Mouse (Mus musculus): ENCODE results near the gene A3galt2. TPM values are rescaled to one million over a fixed set of nuclear protein-coding genes. Genes with fewer than 3 reads are reported as not detected.

Gene A3galt2
- polyA plus RNA-seq, 1 experiment from 2014 or later, result 0.17 TPM

GRCm38 (mm10) chr4:128770698-128771097 is 15.5 kb downstream of the A3galt2 start:
- no peak overlapping the region for H3K4me3 ChIP-seq (ENCODE audit: low read depth, low read length)
- H3K9me3 ChIP-seq (ENCODE audit: low read depth, low read length), result no peaks in the 10 kb centered on the region
- no peaks in the 10 kb centered on the region for H3K27me3 ChIP-seq (ENCODE audit: insufficient read depth, low read length)
- DNase-seq (peak; percentile 39), ATAC-seq (ENCODE audit: insufficient read depth) (peak; percentile 58; the same call in 1 of the 2 replicates)
- no peak overlapping the region for H3K27ac ChIP-seq (ENCODE audit: low read depth)
- no peak overlapping the region for H3K9ac ChIP-seq
- WGBS, result 65% methylated on average over 5 of the region's 5 CpGs
- no peak for TF ChIP-seq CTCF (IDR thresholded peaks at IDR 0.05; ENCODE audit: low read depth)
- H3K4me2 ChIP-seq, result no peak overlapping the region
- peaks cover 39% of the 10 kb centered on the region for H3K36me3 ChIP-seq (ENCODE audit: insufficient read depth)
- H3K4me1 ChIP-seq (ENCODE audit: insufficient read depth), result no peaks in the 10 kb centered on the region

GRCm38 (mm10) chr4:128773820-128774219 is 18.7 kb downstream of the A3galt2 start:
- peaks cover 71% of the 10 kb centered on the region for H3K36me3 ChIP-seq (ENCODE audit: insufficient read depth)
- no peak overlapping the region for H3K9ac ChIP-seq
- H3K9me3 ChIP-seq (ENCODE audit: low read depth, low read length), result no peaks in the 10 kb centered on the region
- TF ChIP-seq CTCF (IDR thresholded peaks at IDR 0.05; ENCODE audit: low read depth), result no peak
- H3K4me2 ChIP-seq, result no peak overlapping the region
- no peaks in the 10 kb centered on the region for H3K4me1 ChIP-seq (ENCODE audit: insufficient read depth)
- no peak overlapping the region for H3K27ac ChIP-seq (ENCODE audit: low read depth)
- 78% methylated on average over 11 of the region's 11 CpGs for WGBS
- H3K4me3 ChIP-seq (ENCODE audit: low read depth, low read length), result no peak overlapping the region
- H3K27me3 ChIP-seq (ENCODE audit: insufficient read depth, low read length), result no peaks in the 10 kb centered on the region
- ATAC-seq (ENCODE audit: insufficient read depth) (no peak), DNase-seq (no peak)

- Histone ChIP-seq H3K4me3 (ENCODE audit: low read depth, low read length) (no peak overlapping the region), H3K27me3 (ENCODE audit: insufficient read depth, low read length) (no peaks in the 10 kb centered on the region), H3K9ac (no peak overlapping the region), H3K4me1 (ENCODE audit: insufficient read depth) (no peaks in the 10 kb centered on the region), H3K27ac (ENCODE audit: low read depth) (no peak overlapping the region), H3K9me3 (ENCODE audit: low read depth, low read length) (no peaks in the 10 kb centered on the region), H3K36me3 (ENCODE audit: insufficient read depth) (peaks cover 77% of the 10 kb centered on the region), H3K4me2 (no peak overlapping the region)
- TF ChIP-seq CTCF (IDR thresholded peaks at IDR 0.05; ENCODE audit: low read depth), result peak; percentile 78
- WGBS, result 84% methylated on average over 9 of the region's 9 CpGs
- ATAC-seq (ENCODE audit: insufficient read depth) (no peak), DNase-seq (peak; percentile 75)
Measured at GRCm38 (mm10) chr4:128774467-128774866, 19.3 kb downstream of the A3galt2 start.

- DNase-seq (peak; percentile 87), ATAC-seq (ENCODE audit: insufficient read depth) (peak; percentile 52)
- H3K4me1 ChIP-seq (ENCODE audit: insufficient read depth), result no peaks in the 10 kb centered on the region
- H3K36me3 ChIP-seq (ENCODE audit: insufficient read depth), result peaks cover 99% of the 10 kb centered on the region
- H3K27me3 ChIP-seq (ENCODE audit: insufficient read depth, low read length), result no peaks in the 10 kb centered on the region
- no peaks in the 10 kb centered on the region for H3K9me3 ChIP-seq (ENCODE audit: low read depth, low read length)
- no peak overlapping the region for H3K27ac ChIP-seq (ENCODE audit: low read depth)
- no peak overlapping the region for H3K9ac ChIP-seq
- H3K4me3 ChIP-seq (ENCODE audit: low read depth, low read length), result no peak overlapping the region
- WGBS, result 50% methylated on average over 20 of the region's 20 CpGs
- H3K4me2 ChIP-seq, result no peak overlapping the region
- TF ChIP-seq CTCF (IDR thresholded peaks at IDR 0.05; ENCODE audit: low read depth), result peak; percentile 99
Measured at GRCm38 (mm10) chr4:128776568-128777289, 21.6 kb downstream of the A3galt2 start.

DNA sequence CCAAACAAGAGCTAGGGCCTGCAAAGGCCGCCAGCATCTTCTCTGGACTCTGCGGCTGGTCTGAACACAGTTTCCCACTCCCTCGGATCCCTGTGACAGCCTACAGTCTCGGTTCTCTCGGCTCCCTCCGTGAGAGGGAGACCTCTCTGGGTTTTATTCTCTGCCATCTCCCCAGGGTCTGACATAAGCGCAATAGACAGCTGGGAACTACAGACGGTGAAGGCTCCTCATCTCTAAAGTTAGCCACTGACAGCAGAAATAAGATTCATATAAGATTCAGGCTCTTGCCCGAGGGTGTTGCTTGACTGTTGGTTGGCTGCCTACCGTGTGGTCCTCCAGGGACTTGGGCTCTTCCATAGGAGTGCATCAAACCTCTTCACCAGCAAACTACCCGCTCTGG is 22.4 kb downstream of the A3galt2 start:
- 79% methylated on average over 11 of the region's 11 CpGs for WGBS
- no peaks in the 10 kb centered on the region for H3K4me1 ChIP-seq (ENCODE audit: insufficient read depth)
- no peaks in the 10 kb centered on the region for H3K9me3 ChIP-seq (ENCODE audit: low read depth, low read length)
- H3K27ac ChIP-seq (ENCODE audit: low read depth), result no peak overlapping the region
- ATAC-seq (ENCODE audit: insufficient read depth) (no peak), DNase-seq (no peak)
- no peaks in the 10 kb centered on the region for H3K27me3 ChIP-seq (ENCODE audit: insufficient read depth, low read length)
- no peak overlapping the region for H3K4me2 ChIP-seq
- no peak overlapping the region for H3K4me3 ChIP-seq (ENCODE audit: low read depth, low read length)
- peaks cover 99% of the 10 kb centered on the region for H3K36me3 ChIP-seq (ENCODE audit: insufficient read depth)
- TF ChIP-seq CTCF (IDR thresholded peaks at IDR 0.05; ENCODE audit: low read depth), result no peak
- H3K9ac ChIP-seq, result no peak overlapping the region

DNA sequence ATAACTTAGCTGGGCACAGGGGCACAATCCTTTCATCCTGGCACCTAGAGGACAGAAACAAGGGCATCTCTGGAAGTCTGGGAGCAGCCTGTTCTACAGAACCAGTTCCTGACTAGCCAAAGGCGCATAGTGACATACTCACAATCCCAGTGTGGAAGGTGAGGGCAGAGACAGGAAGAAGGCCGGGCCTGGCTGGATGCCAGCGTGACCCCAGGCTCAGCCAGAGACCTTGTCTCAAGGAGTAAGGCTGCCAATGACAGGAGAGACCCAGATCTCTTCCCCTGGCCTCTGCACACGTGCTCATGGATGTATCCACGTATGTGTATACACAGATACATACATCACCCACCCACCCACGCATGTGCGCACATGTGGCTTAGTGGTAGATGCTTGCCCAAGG is 26.9 kb downstream of the A3galt2 start:
- 83% methylated on average over 7 of the region's 7 CpGs for WGBS
- H3K36me3 ChIP-seq (ENCODE audit: insufficient read depth), result peaks cover 96% of the 10 kb centered on the region
- no peak for ATAC-seq (ENCODE audit: insufficient read depth)
- TF ChIP-seq CTCF (IDR thresholded peaks at IDR 0.05; ENCODE audit: low read depth), result no peak
- no peak overlapping the region for H3K27ac ChIP-seq (ENCODE audit: low read depth)
- no peak overlapping the region for H3K4me2 ChIP-seq
- no peak for DNase-seq
- H3K4me1 ChIP-seq (ENCODE audit: insufficient read depth), result no peaks in the 10 kb centered on the region
- no peaks in the 10 kb centered on the region for H3K9me3 ChIP-seq (ENCODE audit: low read depth, low read length)
- no peaks in the 10 kb centered on the region for H3K27me3 ChIP-seq (ENCODE audit: insufficient read depth, low read length)
- no peak overlapping the region for H3K9ac ChIP-seq
- no peak overlapping the region for H3K4me3 ChIP-seq (ENCODE audit: low read depth, low read length)

- ATAC-seq (ENCODE audit: insufficient read depth), result no peak
- no peak overlapping the region for H3K9ac ChIP-seq
- H3K9me3 ChIP-seq (ENCODE audit: low read depth, low read length), result no peaks in the 10 kb centered on the region
- H3K4me1 ChIP-seq (ENCODE audit: insufficient read depth), result no peaks in the 10 kb centered on the region
- H3K4me2 ChIP-seq, result no peak overlapping the region
- H3K4me3 ChIP-seq (ENCODE audit: low read depth, low read length), result no peak overlapping the region
- 57% methylated on average over 4 of the region's 4 CpGs for WGBS
- H3K27ac ChIP-seq (ENCODE audit: low read depth), result no peak overlapping the region
- no peak for DNase-seq
- peaks cover 96% of the 10 kb centered on the region for H3K36me3 ChIP-seq (ENCODE audit: insufficient read depth)
- H3K27me3 ChIP-seq (ENCODE audit: insufficient read depth, low read length), result no peaks in the 10 kb centered on the region
- no peak for TF ChIP-seq CTCF (IDR thresholded peaks at IDR 0.05; ENCODE audit: low read depth)
Measured at GRCm38 (mm10) chr4:128782645-128783044, 27.5 kb downstream of the A3galt2 start.
